Mouse (Mus musculus) brown adipose tissue, adult 24 weeks (tissue): ENCODE measurements at regions not wholly inside any gene's neighbourhood (a gene's known extent, or its start where the extent isn't known, plus 50 kb on each side); places are given as distances from the start of the nearest gene placed in this dataset.

Source experiments
- H3K27ac ChIP-seq: fragments of 200-500 bp; replicated peaks from 2 replicates; pipeline ENCODE4 v1.5.1; 2012; ENCODE audit warnings: low read depth, mild to moderate bottlenecking, low read length
- H3K4me1 ChIP-seq: fragments of 200-500 bp; 2 replicates; pipeline ENCODE4 v1.6.1; 2012; ENCODE audit warnings: low read length, mixed read lengths; ENCODE audit not compliant: control insufficient read depth, insufficient read depth, insufficient read length
- H3K4me3 ChIP-seq: fragments of 200-500 bp; 2 replicates; pipeline ENCODE4 v1.5.1; 2012; ENCODE audit warnings: low read depth, mild to moderate bottlenecking, low read length, moderate library complexity; ENCODE audit not compliant: insufficient read depth

DNA sequence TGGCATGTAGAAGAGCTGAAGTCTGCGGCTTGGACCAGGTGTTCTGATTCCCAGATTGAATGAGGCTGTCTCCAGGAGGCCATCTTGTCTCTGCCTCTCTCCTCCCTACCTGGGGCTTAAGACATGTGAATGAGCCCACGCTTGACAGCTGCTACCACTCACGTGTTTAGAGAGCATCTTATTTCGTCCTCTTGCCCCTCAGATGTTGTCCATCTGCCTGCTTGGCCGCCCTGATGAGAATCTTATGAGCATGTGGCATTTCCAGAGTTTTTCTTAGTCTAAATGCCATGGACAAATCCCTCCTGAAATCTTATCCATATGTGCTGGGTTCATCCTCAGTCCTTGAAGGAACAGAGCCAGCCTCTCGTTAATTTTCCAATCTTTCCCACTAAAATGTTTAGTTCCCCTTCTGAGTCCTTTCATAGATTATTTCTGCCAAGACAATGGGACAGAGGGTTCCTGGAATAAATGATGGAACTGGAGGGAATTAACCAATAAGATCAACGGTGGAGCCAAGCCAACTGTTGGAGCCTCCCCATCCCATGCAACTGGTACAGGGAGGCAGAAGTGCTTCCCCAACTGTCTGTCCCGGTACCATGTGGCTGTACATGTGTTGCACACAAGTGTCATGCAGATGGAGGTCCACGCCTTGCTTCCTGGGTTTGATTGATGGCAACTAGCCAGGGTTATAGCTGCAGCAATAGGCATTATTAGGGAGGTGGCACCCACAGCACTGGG is 89.2 kb upstream of the Irf2bp2 start:
- H3K4me3 ChIP-seq, result no peak overlapping the region
- peaks cover 10% of the 10 kb centered on the region for H3K4me1 ChIP-seq
- H3K27ac ChIP-seq, result 0 out of 2 replicates have a peak overlapping the region, but pooled peaks have one; percentile 20

DNA sequence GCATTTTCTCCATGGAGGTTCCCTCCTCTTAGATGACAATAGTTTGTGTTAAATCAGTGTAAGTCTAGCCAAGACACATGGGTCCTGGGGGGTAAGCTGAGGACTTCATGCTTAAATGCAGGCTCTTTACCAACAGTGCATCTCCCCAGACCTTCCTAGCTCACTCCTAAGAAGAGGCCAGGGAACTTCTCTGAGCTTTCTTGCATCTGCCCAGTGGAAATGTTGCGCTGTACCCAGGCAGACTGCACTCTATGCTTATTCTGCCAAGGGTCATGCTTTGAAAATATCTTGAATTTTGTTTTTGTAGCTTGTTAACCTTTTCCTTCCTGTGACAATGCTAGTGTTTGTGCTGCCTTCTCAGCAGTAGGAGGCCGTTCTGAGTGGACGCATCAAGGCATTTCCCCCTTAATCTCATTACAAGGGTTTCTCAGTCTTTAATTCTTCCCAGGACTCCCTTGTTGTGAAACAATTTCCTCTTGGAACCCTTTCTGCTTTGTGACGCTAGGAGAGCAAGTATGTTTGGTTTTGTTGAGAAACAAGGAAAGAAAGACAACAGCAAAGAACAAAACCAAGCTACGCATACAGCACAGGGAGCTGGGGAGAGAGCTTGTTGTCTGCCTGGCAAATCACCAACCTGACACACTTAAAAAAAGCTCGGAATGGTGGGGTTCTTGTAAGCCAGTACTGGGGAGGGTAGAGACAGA is 88.3 kb upstream of the Irf2bp2 start:
- Histone ChIP-seq H3K4me1 (peaks cover 10% of the 10 kb centered on the region), H3K27ac (peak overlapping the region; percentile 20; the same call in 1 of the 2 replicates), H3K4me3 (no peak overlapping the region)

- H3K4me3 ChIP-seq, result no peak overlapping the region
- H3K27ac ChIP-seq, result no peak overlapping the region
- no peaks in the 10 kb centered on the region; the same call in 1 of the 2 replicates for H3K4me1 ChIP-seq
These were observed 84.4 kb upstream of the Irf2bp2 start for GRCm38 (mm10) chr8:126678004-126678751.

- H3K4me3 ChIP-seq, result no peak overlapping the region
- no peaks in the 10 kb centered on the region for H3K4me1 ChIP-seq
- no peak overlapping the region for H3K27ac ChIP-seq
These were observed 81.4 kb upstream of the Irf2bp2 start for GRCm38 (mm10) chr8:126675153-126675552.

GRCm38 (mm10) chr8:126673038-126673740 is 79.4 kb upstream of the Irf2bp2 start:
- Histone ChIP-seq H3K4me1 (peaks cover 6% of the 10 kb centered on the region), H3K27ac (no peak overlapping the region), H3K4me3 (no peak overlapping the region)

DNA sequence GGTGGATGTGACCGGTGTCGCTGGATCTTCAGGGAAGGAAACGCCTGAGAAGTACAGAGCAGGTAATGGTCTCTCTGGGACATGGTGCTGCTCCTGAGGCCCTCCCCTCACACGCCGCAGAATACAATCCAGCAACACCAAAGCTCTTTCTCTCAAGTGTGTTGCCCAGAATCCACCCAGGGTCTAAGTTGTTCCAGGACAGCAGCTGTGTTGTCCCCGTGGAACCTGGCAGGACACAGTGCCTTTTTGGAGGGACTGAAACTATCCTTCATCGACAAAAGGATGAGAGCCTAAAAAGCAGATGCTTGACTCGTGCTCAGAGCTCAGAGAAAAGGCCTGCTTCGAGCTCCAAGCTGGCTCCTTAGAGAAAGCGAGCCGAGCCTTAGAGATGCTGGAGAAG is 77.8 kb upstream of the Irf2bp2 start:
- H3K27ac ChIP-seq, result no peak overlapping the region
- peaks cover 21% of the 10 kb centered on the region for H3K4me1 ChIP-seq
- no peak overlapping the region for H3K4me3 ChIP-seq

DNA sequence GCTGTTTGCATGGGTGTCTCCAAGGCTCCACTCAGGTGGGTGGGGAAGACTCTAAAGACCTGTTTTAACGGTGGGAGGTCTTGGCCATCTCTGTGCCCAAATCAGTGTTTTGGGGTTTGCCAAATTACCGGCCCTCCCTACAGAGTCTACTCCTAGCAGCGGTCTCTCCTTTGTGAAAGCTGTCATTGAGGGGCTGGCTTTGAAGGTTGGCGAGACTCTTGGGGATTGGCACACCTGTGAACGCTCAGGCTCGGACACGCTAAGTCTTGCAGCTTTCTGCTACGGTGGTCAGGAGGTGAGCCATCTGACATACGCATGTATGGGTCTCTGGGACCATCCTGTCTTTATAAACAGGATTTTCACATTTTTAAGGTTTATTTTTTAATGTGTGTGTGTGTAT is 76.1 kb upstream of the Irf2bp2 start:
- Histone ChIP-seq H3K4me3 (no peak overlapping the region), H3K27ac (no peak overlapping the region)

DNA sequence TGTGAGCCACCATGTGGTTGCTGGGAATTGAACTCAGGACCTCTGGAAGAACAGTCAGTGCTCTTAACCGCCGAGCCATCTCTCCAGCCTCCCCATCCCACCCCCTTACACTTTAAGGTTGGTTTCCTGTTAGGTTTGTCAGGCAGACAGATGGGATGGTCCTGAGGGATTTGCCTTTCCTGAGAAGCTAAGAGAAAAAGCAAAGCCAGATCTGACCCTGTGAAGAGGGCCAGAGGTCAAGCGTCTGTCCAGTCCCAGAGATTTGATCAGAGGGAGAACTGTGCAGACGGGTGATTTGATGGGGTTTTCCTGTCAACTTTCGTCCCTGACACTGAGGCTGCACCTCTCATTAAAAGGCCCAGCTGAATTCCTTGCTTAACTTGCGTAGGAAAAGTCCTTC is 75.4 kb upstream of the Irf2bp2 start:
- Histone ChIP-seq H3K4me3 (no peak overlapping the region), H3K4me1 (peaks cover 25% of the 10 kb centered on the region), H3K27ac (no peak overlapping the region; the same call in 1 of the 2 replicates)

More for the DNA sequence above, 76.1 kb upstream of the Irf2bp2 start:
- peaks cover 25% of the 10 kb centered on the region for H3K4me1 ChIP-seq

- no peak overlapping the region for H3K4me3 ChIP-seq
These were observed 74.9 kb upstream of the Irf2bp2 start for GRCm38 (mm10) chr8:126668657-126669025.

DNA sequence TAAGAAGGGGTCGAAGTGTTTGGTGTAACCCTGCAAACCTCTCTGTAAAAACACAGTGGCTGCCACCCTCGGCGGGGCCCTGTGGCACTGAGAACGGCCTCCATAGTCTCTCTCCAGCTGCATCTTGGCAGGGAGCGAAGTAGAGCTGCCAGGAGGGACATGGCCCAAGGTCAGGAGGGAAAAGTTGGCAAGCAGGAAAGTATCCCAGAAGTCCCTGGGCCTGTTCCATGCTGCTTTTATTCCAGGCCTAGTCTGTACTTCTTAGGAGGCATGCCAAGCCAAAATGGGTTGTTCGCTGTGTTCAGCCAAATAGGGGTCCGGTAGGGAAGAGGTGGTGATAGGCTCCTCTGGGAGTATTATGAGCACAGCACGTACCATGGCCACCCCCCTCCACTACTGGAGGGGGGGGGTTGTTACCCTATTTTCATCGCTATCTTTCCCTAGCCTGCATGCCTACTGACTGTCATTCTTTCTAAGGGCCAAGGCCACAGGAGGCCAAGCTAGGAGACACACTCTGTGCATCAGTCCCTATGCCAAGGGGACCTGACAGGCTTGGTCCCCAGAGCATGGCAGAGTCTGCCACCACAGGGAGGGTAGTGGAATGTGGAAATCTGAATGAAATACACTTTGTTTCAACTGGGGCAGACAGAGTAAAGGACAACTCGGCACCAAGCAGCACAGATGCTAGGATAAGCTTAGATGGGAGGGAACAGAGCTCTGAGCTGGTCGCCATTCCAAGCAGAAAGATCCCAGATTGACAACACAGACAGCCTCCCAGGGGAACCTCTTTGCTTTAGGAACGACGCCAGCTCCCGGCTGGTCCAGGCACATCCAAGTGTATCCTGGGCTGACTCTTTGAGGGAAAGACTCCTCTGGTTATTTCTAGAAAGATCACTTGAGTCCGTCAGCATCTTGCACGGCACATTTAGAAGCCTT is 74.2 kb upstream of the Irf2bp2 start:
- Histone ChIP-seq H3K27ac (peak overlapping the region; percentile 92), H3K4me1 (peaks cover 32% of the 10 kb centered on the region), H3K4me3 (no peak overlapping the region)

More at GRCm38 (mm10) chr8:126668657-126669025, 74.9 kb upstream of the Irf2bp2 start:
- Histone ChIP-seq H3K4me1 (peaks cover 27% of the 10 kb centered on the region), H3K27ac (peak overlapping the region; percentile 92)

- Histone ChIP-seq H3K27ac (peak overlapping the region; percentile 92), H3K4me3 (no peak overlapping the region), H3K4me1 (peaks cover 35% of the 10 kb centered on the region)
These were observed 73.4 kb upstream of the Irf2bp2 start for GRCm38 (mm10) chr8:126667086-126667720.

DNA sequence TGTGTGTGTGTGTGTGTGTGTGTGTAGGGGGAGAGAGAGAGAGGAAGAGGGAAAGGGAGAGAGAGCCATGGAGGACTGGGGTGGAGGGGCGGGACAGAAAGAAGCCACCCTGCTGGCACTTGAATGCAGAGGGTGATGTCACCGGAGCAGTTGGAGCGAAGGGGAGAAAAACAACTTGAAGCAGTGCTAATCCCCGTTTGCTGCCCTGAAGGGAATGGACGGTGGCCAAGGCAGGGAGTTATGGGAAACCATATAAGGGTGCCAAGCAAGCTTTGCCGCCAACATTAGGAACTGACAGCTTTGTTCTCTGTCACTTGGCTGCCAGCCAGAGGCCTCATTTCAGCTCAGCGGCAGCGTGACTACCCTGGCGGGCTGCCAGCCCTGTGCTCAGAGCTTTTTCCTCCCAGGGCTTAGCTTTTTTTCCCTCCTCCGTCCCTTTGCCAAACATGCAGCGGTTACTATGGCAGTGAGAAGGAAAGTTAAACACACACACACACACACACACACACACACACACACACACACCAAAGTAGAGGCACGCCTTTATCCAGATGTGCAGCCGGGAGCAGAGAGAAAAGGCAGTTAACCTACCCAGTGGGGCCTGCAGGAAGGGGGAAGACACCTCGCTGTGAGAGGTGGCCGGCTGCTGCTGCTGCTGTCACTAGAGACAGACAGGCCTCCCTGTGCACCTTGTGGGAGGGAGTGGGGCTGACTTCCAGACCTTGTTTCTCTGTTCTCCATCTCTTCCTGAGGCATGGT is 72.7 kb upstream of the Irf2bp2 start:
- Histone ChIP-seq H3K27ac (peak overlapping the region; percentile 92), H3K4me3 (peak overlapping the region; percentile 16), H3K4me1 (peaks cover 42% of the 10 kb centered on the region)

- peaks cover 50% of the 10 kb centered on the region for H3K4me1 ChIP-seq
- peak overlapping the region; percentile 40 for H3K4me3 ChIP-seq
- H3K27ac ChIP-seq, result peak overlapping the region; percentile 99
These were observed 71.9 kb upstream of the Irf2bp2 start for GRCm38 (mm10) chr8:126665581-126666241.
